Mouse (Mus musculus) liver, embryonic 13.5 days (tissue): Measurements from ENCODE around the gene Smad6. TPM values are rescaled to one million over a fixed set of nuclear protein-coding genes. Genes with fewer than 3 reads are reported as not detected.
A peak's percentile ranks its signal among the peaks of the same experiment; 100 is the strongest.

Source experiments
- ATAC-seq: fragments of 200-750 bp; cut with Nextera tagmentation; 2 replicates; pipeline ENCODE4 v1.8.0; 2017; ENCODE audit warnings: low read depth, mild to moderate bottlenecking, moderate number of reproducible peaks, moderate library complexity
- DNase-seq: peaks from one replicate; pipeline ENCODE4 v3.0.0; 2022
- H3K27ac ChIP-seq: fragments of 300-500 bp; sonication (generic); 2 replicates; pipeline ENCODE4 v1.5.1; 2015; ENCODE audit warnings: moderate library complexity, mild to moderate bottlenecking, inconsistent platforms
- H3K27me3 ChIP-seq: fragments of 300-500 bp; sonication (generic); 2 replicates; pipeline ENCODE4 v1.6.1; 2015; ENCODE audit warnings: mild to moderate bottlenecking, inconsistent platforms
- H3K36me3 ChIP-seq: fragments of 300-500 bp; sonication (generic); 2 replicates; pipeline ENCODE4 v1.6.1; 2015; ENCODE audit warnings: mild to moderate bottlenecking, inconsistent platforms
- H3K4me1 ChIP-seq: fragments of 300-500 bp; sonication (generic); replicated peaks from 2 replicates; pipeline ENCODE4 v1.6.1; 2015; ENCODE audit warnings: inconsistent platforms
- H3K4me2 ChIP-seq: fragments of 300-500 bp; sonication (generic); 2 replicates; pipeline ENCODE4 v1.6.1; 2015; ENCODE audit warnings: inconsistent platforms, mild to moderate bottlenecking, moderate library complexity
- H3K4me3 ChIP-seq: fragments of 300-500 bp; sonication (generic); replicated peaks from 2 replicates; pipeline ENCODE4 v1.5.1; 2015; ENCODE audit warnings: mild to moderate bottlenecking, inconsistent platforms
- H3K9ac ChIP-seq: fragments of 300-500 bp; sonication (generic); 2 replicates; pipeline ENCODE4 v1.6.1; 2015; ENCODE audit warnings: mild to moderate bottlenecking, inconsistent platforms
- H3K9me3 ChIP-seq: fragments of 300-500 bp; sonication (generic); replicated peaks from 2 replicates; pipeline ENCODE4 v1.6.1; 2016; ENCODE audit warnings: inconsistent platforms
- WGBS: fragments of 180-500 bp; shearing (Covaris S2); methylation state at CpG from one replicate; pipeline ENCODE4 v1.1.7; 2015; ENCODE audit not compliant: insufficient replicate concordance; 5-methylcytosine and 5-hydroxymethylcytosine counted together
- polyA plus RNA-seq: library from polyadenylated mRNA; unstranded; fragments of >200 nt; fragmentation: Nextera tagmentation; extraction: Ambion mirVana; gene quantifications from 2 replicates; pipeline ENCODE4 v1.2.1, GENCODE M21; 2015

Smad6 gene
- polyA plus RNA-seq, 1 experiment from 2014 or later, result 2.5 TPM

DNA sequence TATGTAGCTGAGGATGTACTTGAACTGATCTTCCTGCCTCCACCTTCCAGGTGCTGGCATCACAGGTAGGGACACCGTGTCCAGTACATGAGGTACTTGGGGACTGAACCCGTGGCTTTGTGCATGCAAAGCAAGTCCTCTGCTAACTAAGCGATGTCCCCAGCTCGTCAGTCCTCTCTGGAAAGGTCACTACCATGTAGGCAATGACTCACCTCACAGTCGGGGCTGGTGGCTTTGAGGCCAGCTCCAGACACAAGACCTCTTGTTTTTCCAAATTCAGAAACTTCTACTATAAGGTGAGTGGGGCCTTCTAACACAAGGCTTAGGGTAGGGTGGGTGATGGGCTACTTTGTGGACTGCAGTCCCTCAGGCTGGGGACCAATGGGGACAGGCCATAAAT is 21.8 kb downstream of the Smad6 start:
- Histone ChIP-seq H3K27ac (no peak overlapping the region), H3K4me3 (no peak overlapping the region), H3K27me3 (no peaks in the 10 kb centered on the region), H3K9me3 (no peaks in the 10 kb centered on the region), H3K4me2 (no peak overlapping the region), H3K36me3 (no peaks in the 10 kb centered on the region; the same call in 1 of the 2 replicates), H3K9ac (no peak overlapping the region), H3K4me1 (peaks cover 20% of the 10 kb centered on the region)
- WGBS, result 69% methylated on average over 5 of the region's 5 CpGs
- ATAC-seq, result no peak
- no peak for DNase-seq

DNA sequence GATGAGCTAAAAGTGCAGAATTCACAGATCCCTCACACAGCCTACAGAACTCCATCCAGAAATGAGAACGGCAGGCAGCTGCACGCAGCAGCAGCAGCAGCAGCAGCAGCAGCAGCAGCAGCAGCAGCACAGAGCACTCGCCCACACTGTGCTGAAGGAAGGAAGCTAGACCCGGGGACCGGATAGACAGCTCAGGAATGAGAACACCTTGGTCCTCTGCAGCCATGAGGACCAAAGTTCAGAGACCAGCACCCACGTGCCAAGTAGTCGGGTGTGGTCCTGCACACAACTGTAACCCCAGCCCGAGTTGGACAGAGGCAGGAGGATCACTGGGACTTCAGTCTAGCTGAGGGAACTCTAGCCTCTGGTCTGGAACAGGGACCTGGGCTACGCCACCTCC is 22.7 kb downstream of the Smad6 start:
- 69% methylated on average over 9 of the region's 9 CpGs for WGBS
- no peak for ATAC-seq
- no peak overlapping the region for H3K9ac ChIP-seq

DNA sequence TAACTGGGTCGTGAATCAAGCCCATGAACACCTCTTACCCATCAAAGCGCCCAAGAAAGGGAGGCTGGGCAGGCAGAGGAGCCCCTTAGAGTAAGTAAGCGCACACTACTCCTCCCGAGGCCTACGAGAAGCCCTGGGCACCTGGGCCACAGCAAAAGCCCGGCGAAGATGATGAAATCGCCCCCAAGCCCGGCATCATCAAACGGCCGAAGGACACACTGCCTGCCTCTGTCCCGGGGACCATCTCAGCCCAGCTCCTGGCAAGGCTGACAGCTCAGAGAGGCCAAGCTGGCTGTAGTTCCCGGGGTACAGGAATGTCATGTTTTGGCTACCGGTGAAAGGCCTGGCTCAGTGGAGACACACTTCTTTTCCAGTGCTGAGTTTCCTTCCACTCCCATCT is 23.8 kb downstream of the Smad6 start:
- whole genome bisulfite sequencing, result 77% methylated on average over 14 of the region's 14 CpGs
- no peak overlapping the region for H3K4me3 ChIP-seq
- no peak overlapping the region for H3K27ac ChIP-seq
- H3K9me3 ChIP-seq, result no peaks in the 10 kb centered on the region
- H3K9ac ChIP-seq, result no peak overlapping the region
- DNase-seq, result no peak
- ATAC-seq, result no peak
- H3K36me3 ChIP-seq, result peaks cover 3% of the 10 kb centered on the region; the same call in 1 of the 2 replicates
- H3K27me3 ChIP-seq, result no peaks in the 10 kb centered on the region
- no peak overlapping the region for H3K4me2 ChIP-seq
- H3K4me1 ChIP-seq, result peaks cover 12% of the 10 kb centered on the region

More for the DNA sequence above, 22.7 kb downstream of the Smad6 start:
- DNase-seq, result no peak
- Histone ChIP-seq H3K4me1 (peaks cover 20% of the 10 kb centered on the region), H3K36me3 (no peaks in the 10 kb centered on the region; the same call in 1 of the 2 replicates), H3K9me3 (no peaks in the 10 kb centered on the region), H3K27me3 (no peaks in the 10 kb centered on the region), H3K4me2 (no peak overlapping the region), H3K27ac (no peak overlapping the region), H3K4me3 (no peak overlapping the region)

DNA sequence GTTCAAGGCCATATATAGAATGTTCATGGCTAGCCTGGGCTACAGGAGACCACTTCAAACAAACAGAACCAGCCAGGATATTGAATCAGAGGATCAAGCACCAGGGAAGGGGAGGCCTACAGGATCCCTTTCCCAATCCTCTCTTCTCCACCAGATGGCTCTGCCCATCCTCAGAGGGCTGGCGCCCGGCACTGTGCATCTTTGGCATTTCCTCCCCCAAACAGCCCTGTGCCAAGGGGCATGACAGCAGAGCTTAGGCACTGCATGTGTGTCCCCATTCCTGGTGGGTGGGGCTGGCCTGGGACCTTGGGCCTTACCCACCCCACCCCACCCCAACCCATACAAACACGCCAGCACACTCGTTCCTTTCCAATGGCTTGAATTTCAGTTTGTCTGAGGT is 24.4 kb downstream of the Smad6 start:
- Histone ChIP-seq H3K4me1 (peaks cover 12% of the 10 kb centered on the region), H3K36me3 (peaks cover 3% of the 10 kb centered on the region; the same call in 1 of the 2 replicates), H3K4me3 (no peak overlapping the region), H3K27me3 (no peaks in the 10 kb centered on the region), H3K9me3 (no peaks in the 10 kb centered on the region), H3K27ac (no peak overlapping the region), H3K4me2 (no peak overlapping the region), H3K9ac (no peak overlapping the region)
- DNase-seq, result no peak
- no peak; the same call in 1 of the 2 replicates for ATAC-seq
- WGBS, result 74% methylated on average over 4 of the region's 4 CpGs

DNA sequence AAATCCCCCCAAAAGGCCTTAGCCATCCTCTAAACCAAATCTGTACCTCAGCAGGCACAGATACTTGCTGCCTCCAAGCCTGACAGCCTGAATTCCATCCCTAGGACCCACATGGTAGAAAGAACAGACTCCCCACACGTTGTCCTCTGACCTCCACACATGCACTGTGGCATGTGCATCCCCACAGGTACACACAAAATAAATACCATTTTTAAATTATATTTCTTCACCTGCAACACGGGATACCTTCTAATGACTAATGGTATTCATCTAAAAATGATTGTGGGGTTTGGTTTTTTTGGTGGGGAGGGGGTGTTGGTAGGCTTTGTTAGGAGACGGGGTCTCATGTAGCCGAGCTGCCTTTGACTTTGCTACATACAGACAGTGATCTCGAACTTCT is 28.6 kb downstream of the Smad6 start:
- H3K9me3 ChIP-seq, result no peaks in the 10 kb centered on the region
- peaks cover 40% of the 10 kb centered on the region for H3K4me1 ChIP-seq
- H3K4me3 ChIP-seq, result no peak overlapping the region
- no peak overlapping the region for H3K4me2 ChIP-seq
- H3K27ac ChIP-seq, result no peak overlapping the region
- no peak overlapping the region for H3K9ac ChIP-seq
- ATAC-seq (no peak), DNase-seq (no peak)
- peaks cover 3% of the 10 kb centered on the region; the same call in 1 of the 2 replicates for H3K36me3 ChIP-seq
- 75% methylated on average over 5 of the region's 5 CpGs for WGBS
- no peaks in the 10 kb centered on the region for H3K27me3 ChIP-seq

DNA sequence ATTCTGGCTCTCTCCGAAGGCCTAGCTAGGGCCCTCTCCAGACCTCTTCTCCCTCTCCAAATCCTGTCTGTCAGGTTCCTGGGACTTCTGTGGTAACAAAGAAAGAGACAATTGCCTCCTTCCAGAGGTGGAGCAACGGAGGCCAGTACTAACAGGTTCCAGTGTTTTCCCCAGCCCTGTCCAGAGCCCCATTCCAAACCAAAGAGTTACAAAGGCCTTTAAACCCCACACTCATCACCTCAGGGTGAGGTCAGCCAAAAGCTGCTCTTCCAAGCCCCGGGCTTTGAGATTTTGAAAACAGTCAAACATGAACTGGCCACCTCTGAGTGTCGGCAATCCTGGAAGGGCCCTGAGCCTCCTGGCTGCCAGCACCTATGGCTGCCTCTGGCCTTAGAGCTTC is 29.1 kb downstream of the Smad6 start:
- Histone ChIP-seq H3K4me2 (no peak overlapping the region), H3K27me3 (no peaks in the 10 kb centered on the region), H3K9ac (no peak overlapping the region), H3K4me3 (no peak overlapping the region), H3K36me3 (0 out of 2 replicates have a peak, but pooled peaks cover 3% of the 10 kb centered on the region), H3K4me1 (peaks cover 44% of the 10 kb centered on the region), H3K27ac (no peak overlapping the region), H3K9me3 (no peaks in the 10 kb centered on the region)
- no peak for ATAC-seq
- no peak for DNase-seq
- WGBS, result 63% methylated on average over 4 of the region's 4 CpGs

DNA sequence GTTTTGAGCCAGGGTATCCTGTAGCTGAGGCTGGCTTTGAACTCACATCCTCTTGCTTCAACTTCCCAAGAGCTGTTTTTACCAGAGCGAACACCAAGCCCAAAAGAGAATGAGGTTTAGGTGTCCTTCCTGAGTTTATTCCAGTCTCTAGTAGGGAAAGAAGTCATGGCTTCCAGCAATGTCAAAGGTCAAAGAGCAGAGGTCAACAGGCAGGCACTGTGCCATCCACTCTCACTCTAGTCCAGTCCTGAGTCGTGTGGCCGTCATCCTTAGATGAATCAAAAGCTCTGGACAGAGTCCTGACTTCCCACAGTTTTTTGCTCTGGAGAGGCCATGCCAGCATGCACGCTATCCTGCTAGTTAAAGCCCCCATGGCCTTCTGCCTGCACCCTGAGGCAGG is 30.7 kb downstream of the Smad6 start:
- Histone ChIP-seq H3K36me3 (0 out of 2 replicates have a peak, but pooled peaks cover 3% of the 10 kb centered on the region), H3K4me1 (peaks cover 53% of the 10 kb centered on the region), H3K9me3 (no peaks in the 10 kb centered on the region), H3K27ac (no peak overlapping the region), H3K9ac (no peak overlapping the region), H3K27me3 (no peaks in the 10 kb centered on the region), H3K4me2 (no peak overlapping the region), H3K4me3 (no peak overlapping the region)
- 75% methylated on average over 4 of the region's 4 CpGs for WGBS
- no peak for ATAC-seq
- DNase-seq, result no peak

DNA sequence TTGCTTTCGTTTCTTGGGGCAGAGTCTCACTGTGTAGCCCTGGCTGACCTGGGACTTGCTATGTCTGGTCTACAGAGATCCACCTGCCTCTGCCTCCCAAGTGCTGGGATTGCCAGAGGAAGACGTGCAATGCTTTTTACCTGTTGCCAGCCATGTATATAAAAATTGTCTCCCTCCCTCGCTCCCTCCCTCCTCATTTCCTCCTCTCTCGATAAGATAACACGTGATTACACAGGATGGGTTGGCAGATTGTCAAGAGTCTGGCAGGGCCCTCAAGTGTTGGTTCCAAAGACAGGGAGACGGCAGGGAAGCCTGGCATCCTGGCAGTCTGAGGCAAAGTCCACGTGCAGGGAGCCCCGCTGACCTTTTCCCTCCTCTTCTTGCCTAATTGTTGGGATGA is 32.2 kb downstream of the Smad6 start:
- no peak for DNase-seq

DNA sequence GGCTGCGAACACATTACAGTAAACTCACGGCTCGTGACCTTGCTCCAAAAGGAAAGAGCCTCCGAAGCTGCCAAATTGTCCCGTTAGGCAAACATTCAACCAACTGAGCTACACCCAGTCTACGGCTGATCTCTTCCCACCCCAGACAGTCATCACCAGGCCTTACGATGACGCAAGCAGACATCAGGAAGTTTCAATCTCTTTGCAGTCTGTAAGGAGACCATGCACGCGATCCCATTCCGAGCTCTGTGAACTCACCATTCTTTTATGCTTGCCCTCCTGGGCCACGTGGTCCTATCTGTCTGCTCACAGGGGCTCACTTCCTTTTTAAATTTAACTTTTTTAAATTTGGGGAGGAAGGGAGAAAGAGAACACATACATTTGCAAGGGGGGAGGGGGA is 32.6 kb downstream of the Smad6 start:
- no peak for DNase-seq
- Histone ChIP-seq H3K4me2 (0 out of 2 replicates have a peak overlapping the region, but pooled peaks have one; percentile 19), H3K27me3 (no peaks in the 10 kb centered on the region), H3K27ac (no peak overlapping the region; the same call in 1 of the 2 replicates), H3K9me3 (no peaks in the 10 kb centered on the region), H3K36me3 (0 out of 2 replicates have a peak, but pooled peaks cover 3% of the 10 kb centered on the region), H3K9ac (0 out of 2 replicates have a peak overlapping the region, but pooled peaks have one; percentile 13), H3K4me1 (peaks cover 71% of the 10 kb centered on the region), H3K4me3 (no peak overlapping the region)
- 41% methylated on average over 12 of the region's 12 CpGs for WGBS
- no peak for ATAC-seq

More for the DNA sequence above, 32.2 kb downstream of the Smad6 start:
- Histone ChIP-seq H3K36me3 (0 out of 2 replicates have a peak, but pooled peaks cover 3% of the 10 kb centered on the region), H3K4me3 (no peak overlapping the region), H3K4me1 (peaks cover 67% of the 10 kb centered on the region), H3K4me2 (0 out of 2 replicates have a peak overlapping the region, but pooled peaks have one; percentile 19), H3K9ac (0 out of 2 replicates have a peak overlapping the region, but pooled peaks have one; percentile 13), H3K9me3 (no peaks in the 10 kb centered on the region), H3K27ac (no peak overlapping the region; the same call in 1 of the 2 replicates), H3K27me3 (no peaks in the 10 kb centered on the region)
- 37% methylated on average over 8 of the region's 8 CpGs for WGBS
- ATAC-seq, result no peak

DNA sequence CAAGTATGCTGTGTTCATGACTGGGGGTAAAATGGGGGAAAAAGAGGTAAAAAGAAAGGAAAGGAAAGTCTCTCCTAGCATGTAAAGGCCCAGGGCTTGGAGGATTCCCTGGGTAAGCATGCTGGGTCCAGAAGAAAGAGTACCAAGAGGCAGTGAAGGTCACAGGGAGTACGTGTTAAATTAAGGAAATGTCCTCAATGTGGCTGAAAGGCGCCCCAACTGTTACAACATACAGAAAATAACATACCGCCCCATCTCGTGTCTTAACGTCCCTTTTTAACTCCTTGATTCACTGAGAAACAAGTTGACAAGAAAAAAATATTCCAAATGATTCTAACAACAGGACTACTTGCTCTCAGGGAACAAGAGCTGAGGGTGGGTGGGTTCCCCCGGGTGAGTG is 36.7 kb downstream of the Smad6 start:
- Histone ChIP-seq H3K36me3 (no peaks in the 10 kb centered on the region), H3K4me1 (peaks cover 81% of the 10 kb centered on the region), H3K9me3 (no peaks in the 10 kb centered on the region), H3K27ac (0 out of 2 replicates have a peak overlapping the region, but pooled peaks have one; percentile 13), H3K4me2 (no peak overlapping the region), H3K4me3 (no peak overlapping the region), H3K9ac (no peak overlapping the region), H3K27me3 (no peaks in the 10 kb centered on the region)
- 59% methylated on average over 6 of the region's 6 CpGs for WGBS
- ATAC-seq (no peak), DNase-seq (no peak)

DNA sequence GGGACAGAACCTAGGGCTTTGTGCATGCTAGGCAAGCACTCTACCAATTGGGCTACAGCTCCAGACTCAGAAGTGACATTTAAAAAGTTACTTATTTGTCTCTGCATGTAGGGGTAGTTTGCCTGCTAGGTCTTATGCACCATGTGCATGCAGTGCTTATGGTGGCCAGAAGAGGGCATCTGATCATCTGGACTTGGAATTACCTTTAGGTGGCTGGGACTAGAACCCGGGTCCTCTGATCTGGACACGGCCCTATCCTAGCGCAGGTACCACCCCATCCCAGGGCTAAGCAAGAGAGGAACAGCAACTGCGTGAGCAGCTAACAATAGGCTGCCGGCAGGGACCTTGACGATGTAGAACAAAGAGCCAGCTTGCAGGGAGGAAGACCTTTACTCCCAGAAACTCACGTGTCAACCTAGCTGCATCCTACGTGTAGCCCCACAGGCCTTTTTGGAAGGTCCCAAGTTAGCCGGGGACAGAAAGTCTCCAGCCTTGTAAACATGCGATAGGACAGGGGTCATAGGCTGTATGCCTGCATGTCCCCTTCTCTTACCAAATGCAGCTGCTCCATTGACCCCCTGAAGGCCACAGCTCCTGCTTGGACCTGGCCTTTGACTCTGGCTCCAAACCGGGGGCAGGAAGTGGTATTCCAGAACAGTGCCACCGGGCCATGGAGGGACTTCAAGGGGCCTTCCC is 38.8 kb downstream of the Smad6 start:
- peak; percentile 15 for DNase-seq
- H3K9ac ChIP-seq, result no peak overlapping the region
- no peaks in the 10 kb centered on the region for H3K27me3 ChIP-seq
- peaks cover 82% of the 10 kb centered on the region for H3K4me1 ChIP-seq
- no peaks in the 10 kb centered on the region for H3K9me3 ChIP-seq
- peak overlapping the region; percentile 35 for H3K27ac ChIP-seq
- WGBS, result 67% methylated on average over 12 of the region's 12 CpGs
- no peak for ATAC-seq
- H3K4me2 ChIP-seq, result no peak overlapping the region
- no peaks in the 10 kb centered on the region for H3K36me3 ChIP-seq
- no peak overlapping the region for H3K4me3 ChIP-seq

DNA sequence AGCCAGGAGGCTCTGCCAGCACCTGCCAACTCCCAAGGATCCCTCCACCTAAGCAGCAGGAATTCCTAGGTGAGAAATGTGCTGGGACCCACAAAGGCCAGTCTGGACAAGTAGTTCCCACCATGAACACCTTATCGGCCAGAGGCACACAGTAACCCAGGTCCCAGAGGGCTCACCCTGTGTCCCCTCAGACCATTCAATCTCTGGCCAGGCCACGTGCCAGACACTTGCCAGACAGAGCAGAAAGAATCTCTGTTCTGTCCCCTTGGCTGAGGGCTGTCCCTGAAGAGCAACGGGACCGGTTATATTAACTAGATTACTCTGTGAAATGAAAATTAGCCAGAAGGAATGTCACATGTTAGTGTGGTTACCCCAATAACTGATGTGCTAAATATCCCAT is 39.9 kb downstream of the Smad6 start:
- no peak overlapping the region for H3K4me3 ChIP-seq
- 74% methylated on average over 4 of the region's 4 CpGs for WGBS
- H3K4me1 ChIP-seq, result peaks cover 88% of the 10 kb centered on the region
- no peak for DNase-seq
- H3K36me3 ChIP-seq, result no peaks in the 10 kb centered on the region
- no peak overlapping the region for H3K27ac ChIP-seq
- no peaks in the 10 kb centered on the region for H3K27me3 ChIP-seq
- H3K9ac ChIP-seq, result no peak overlapping the region
- no peak for ATAC-seq
- H3K4me2 ChIP-seq, result no peak overlapping the region
- no peaks in the 10 kb centered on the region for H3K9me3 ChIP-seq
